Mouse (Mus musculus) stomach, embryonic 16.5 days (tissue): ENCODE results near the gene Rpl6. TPM values are rescaled to one million over a fixed set of nuclear protein-coding genes. Genes with fewer than 3 reads are reported as not detected.

Experiments used
- ATAC-seq: fragments of 200-750 bp; cut with Nextera tagmentation; 2 replicates; pipeline ENCODE4 v1.8.0; 2017; ENCODE audit warnings: moderate number of reproducible peaks, moderate TSS enrichment; ENCODE audit not compliant: insufficient read depth, low FRiP score
- H3K27ac ChIP-seq: fragments of 300-500 bp; sonication (generic); 2 replicates; pipeline ENCODE4 v1.5.1; 2014; ENCODE audit warnings: low read length
- H3K27me3 ChIP-seq: fragments of 300-500 bp; sonication (generic); 2 replicates; pipeline ENCODE4 v1.6.1; 2014; ENCODE audit warnings: low read length, control low read depth, mixed read lengths; ENCODE audit not compliant: control insufficient read depth, insufficient read depth
- H3K36me3 ChIP-seq: fragments of 300-500 bp; sonication (generic); 2 replicates; pipeline ENCODE4 v1.6.1; 2014; ENCODE audit warnings: low read length; ENCODE audit not compliant: control insufficient read depth, insufficient read depth
- H3K4me1 ChIP-seq: fragments of 300-500 bp; sonication (generic); 2 replicates; pipeline ENCODE4 v1.6.1; 2014; ENCODE audit warnings: low read length, control low read depth, mixed read lengths; ENCODE audit not compliant: control insufficient read depth, insufficient read depth
- H3K4me2 ChIP-seq: fragments of 300-500 bp; sonication (generic); 2 replicates; pipeline ENCODE4 v1.6.1; 2014; ENCODE audit warnings: low read depth, low read length, mixed read lengths
- H3K4me3 ChIP-seq: fragments of 300-500 bp; sonication (generic); replicated peaks from 2 replicates; pipeline ENCODE4 v1.5.1; 2014; ENCODE audit warnings: mild to moderate bottlenecking, low read length
- H3K9ac ChIP-seq: fragments of 300-500 bp; sonication (generic); 2 replicates; pipeline ENCODE4 v1.6.1; 2014; ENCODE audit warnings: low read length
- H3K9me3 ChIP-seq: fragments of 300-500 bp; sonication (generic); replicated peaks from 2 replicates; pipeline ENCODE4 v1.6.1; 2016; ENCODE audit warnings: low read length, control low read depth; ENCODE audit not compliant: control insufficient read depth
- WGBS: fragments of 180-500 bp; shearing (Covaris S2); extraction: QIAGEN DNeasy Blood & Tissue Kit; methylation state at CpG from one replicate; pipeline ENCODE4 v1.1.7; 2014; 5-methylcytosine and 5-hydroxymethylcytosine counted together
- polyA plus RNA-seq: library from polyadenylated mRNA; unstranded; fragments of >200 nt; fragmentation: Nextera tagmentation; extraction: Ambion mirVana; gene quantifications from 2 replicates; pipeline ENCODE4 v1.2.1, GENCODE M21; 2015

Rpl6 gene
- polyA plus RNA-seq, 1 experiment from 2014 or later = 591 TPM

GRCm38 (mm10) chr5:121172835-121173234 lies 31.4 kb upstream of the Rpl6 start:
- Histone ChIP-seq H3K4me1 (no peaks in the 10 kb centered on the region), H3K36me3 (no peaks in the 10 kb centered on the region), H3K27ac (no peak overlapping the region), H3K4me3 (no peak overlapping the region), H3K4me2 (no peak overlapping the region), H3K9ac (no peak overlapping the region), H3K9me3 (no peaks in the 10 kb centered on the region), H3K27me3 (no peaks in the 10 kb centered on the region)
- no peak for ATAC-seq
- WGBS = 84% methylated on average over 4 of the region's 4 CpGs

GRCm38 (mm10) chr5:121179077-121179857 lies 25.0 kb upstream of the Rpl6 start:
- H3K4me2 ChIP-seq = no peak overlapping the region
- H3K9me3 ChIP-seq = no peaks in the 10 kb centered on the region
- no peaks in the 10 kb centered on the region for H3K36me3 ChIP-seq
- 64% methylated on average over 9 of the region's 9 CpGs for WGBS
- no peak overlapping the region for H3K27ac ChIP-seq
- no peak overlapping the region for H3K4me3 ChIP-seq
- no peak for ATAC-seq
- no peaks in the 10 kb centered on the region; the same call in 1 of the 2 replicates for H3K4me1 ChIP-seq
- no peaks in the 10 kb centered on the region for H3K27me3 ChIP-seq
- H3K9ac ChIP-seq = no peak overlapping the region

GRCm38 (mm10) chr5:121183269-121183668 lies 21.0 kb upstream of the Rpl6 start:
- no peak overlapping the region for H3K4me2 ChIP-seq
- H3K36me3 ChIP-seq = no peaks in the 10 kb centered on the region
- H3K9ac ChIP-seq = no peak overlapping the region
- no peak for ATAC-seq
- peaks cover 25% of the 10 kb centered on the region for H3K4me1 ChIP-seq
- no peaks in the 10 kb centered on the region for H3K27me3 ChIP-seq
- H3K4me3 ChIP-seq = no peak overlapping the region
- H3K9me3 ChIP-seq = no peaks in the 10 kb centered on the region
- no peak overlapping the region for H3K27ac ChIP-seq
- 84% methylated on average over 9 of the region's 9 CpGs for WGBS

GRCm38 (mm10) chr5:121184375-121184774 lies 19.9 kb upstream of the Rpl6 start:
- no peaks in the 10 kb centered on the region for H3K9me3 ChIP-seq
- no peak overlapping the region for H3K9ac ChIP-seq
- H3K27ac ChIP-seq = no peak overlapping the region
- no peak overlapping the region for H3K4me2 ChIP-seq
- peaks cover 33% of the 10 kb centered on the region for H3K4me1 ChIP-seq
- ATAC-seq = no peak
- 74% methylated on average over 2 of the region's 2 CpGs for WGBS
- H3K4me3 ChIP-seq = no peak overlapping the region
- H3K27me3 ChIP-seq = no peaks in the 10 kb centered on the region
- no peaks in the 10 kb centered on the region for H3K36me3 ChIP-seq

GRCm38 (mm10) chr5:121184945-121185551 lies 19.2 kb upstream of the Rpl6 start:
- Histone ChIP-seq H3K36me3 (no peaks in the 10 kb centered on the region), H3K27me3 (no peaks in the 10 kb centered on the region), H3K27ac (peak overlapping the region; percentile 67), H3K4me2 (no peak overlapping the region; the same call in 1 of the 2 replicates), H3K9me3 (no peaks in the 10 kb centered on the region), H3K4me3 (no peak overlapping the region), H3K9ac (no peak overlapping the region), H3K4me1 (peaks cover 34% of the 10 kb centered on the region)
- WGBS = 37% methylated on average over 11 of the region's 11 CpGs
- ATAC-seq = no peak; the same call in 1 of the 2 replicates

GRCm38 (mm10) chr5:121187580-121188001 lies 16.7 kb upstream of the Rpl6 start:
- H3K9ac ChIP-seq = no peak overlapping the region
- no peaks in the 10 kb centered on the region for H3K27me3 ChIP-seq
- H3K4me2 ChIP-seq = no peak overlapping the region
- H3K4me1 ChIP-seq = peaks cover 42% of the 10 kb centered on the region
- ATAC-seq = no peak
- no peak overlapping the region for H3K4me3 ChIP-seq
- WGBS = 88% methylated on average over 8 of the region's 8 CpGs
- H3K27ac ChIP-seq = no peak overlapping the region
- H3K36me3 ChIP-seq = no peaks in the 10 kb centered on the region
- no peaks in the 10 kb centered on the region for H3K9me3 ChIP-seq

GRCm38 (mm10) chr5:121188265-121188664 lies 16.0 kb upstream of the Rpl6 start:
- Histone ChIP-seq H3K4me3 (no peak overlapping the region), H3K4me2 (no peak overlapping the region), H3K9ac (no peak overlapping the region), H3K9me3 (no peaks in the 10 kb centered on the region), H3K27me3 (no peaks in the 10 kb centered on the region), H3K27ac (no peak overlapping the region), H3K36me3 (no peaks in the 10 kb centered on the region), H3K4me1 (peaks cover 42% of the 10 kb centered on the region)
- 93% methylated on average over 9 of the region's 9 CpGs for WGBS
- ATAC-seq = no peak

- peak; percentile 27; the same call in 1 of the 2 replicates for ATAC-seq
- 64% methylated on average over 9 of the region's 9 CpGs for WGBS
- H3K4me1 ChIP-seq = peaks cover 42% of the 10 kb centered on the region
Measured at GRCm38 (mm10) chr5:121189182-121189581, 15.1 kb upstream of the Rpl6 start.

GRCm38 (mm10) chr5:121190210-121190835 lies 14.0 kb upstream of the Rpl6 start:
- H3K27me3 ChIP-seq = no peaks in the 10 kb centered on the region
- ATAC-seq = no peak
- peak overlapping the region; percentile 94 for H3K9ac ChIP-seq
- no peaks in the 10 kb centered on the region for H3K9me3 ChIP-seq
- WGBS = 26% methylated on average over 21 of the region's 21 CpGs
- H3K4me2 ChIP-seq = peak overlapping the region; percentile 86
- H3K36me3 ChIP-seq = no peaks in the 10 kb centered on the region
- peak overlapping the region; percentile 92 for H3K4me3 ChIP-seq
- H3K27ac ChIP-seq = peak overlapping the region; percentile 76
- H3K4me1 ChIP-seq = peaks cover 33% of the 10 kb centered on the region

More at GRCm38 (mm10) chr5:121189182-121189581, 15.1 kb upstream of the Rpl6 start:
- H3K4me3 ChIP-seq = no peak overlapping the region
- H3K4me2 ChIP-seq = peak overlapping the region; percentile 14
- no peak overlapping the region; the same call in 1 of the 2 replicates for H3K27ac ChIP-seq
- H3K9ac ChIP-seq = no peak overlapping the region; the same call in 1 of the 2 replicates
- H3K9me3 ChIP-seq = no peaks in the 10 kb centered on the region
- no peaks in the 10 kb centered on the region for H3K27me3 ChIP-seq
- no peaks in the 10 kb centered on the region for H3K36me3 ChIP-seq
